Mouse (Mus musculus) kidney, embryonic 15.5 days (tissue): ENCODE measurements around the gene Cd80. TPM values are rescaled to one million over a fixed set of nuclear protein-coding genes. Genes with fewer than 3 reads are reported as not detected.
"Not testable (repeated sequence)": the region's sequence is repeated elsewhere in the genome, so short reads cannot be mapped to it uniquely, and the experiment has no call there.

ENCODE experiments used
- ATAC-seq: fragments of 200-750 bp; cut with Nextera tagmentation; replicated peaks from 2 replicates; pipeline ENCODE4 v1.8.0; 2017; ENCODE audit warnings: moderate TSS enrichment; ENCODE audit not compliant: low FRiP score
- H3K27ac ChIP-seq: fragments of 300-500 bp; sonication (generic); 2 replicates; pipeline ENCODE4 v1.5.1; 2015; ENCODE audit warnings: mild to moderate bottlenecking, inconsistent platforms
- H3K27me3 ChIP-seq: fragments of 300-500 bp; sonication (generic); 2 replicates; pipeline ENCODE4 v1.6.1; 2015; ENCODE audit warnings: inconsistent platforms
- H3K36me3 ChIP-seq: fragments of 300-500 bp; sonication (generic); 2 replicates; pipeline ENCODE4 v1.6.1; 2015; ENCODE audit warnings: inconsistent platforms
- H3K4me1 ChIP-seq: fragments of 300-500 bp; sonication (generic); 2 replicates; pipeline ENCODE4 v1.6.1; 2015; ENCODE audit warnings: inconsistent platforms
- H3K4me2 ChIP-seq: fragments of 300-500 bp; sonication (generic); 2 replicates; pipeline ENCODE4 v1.6.1; 2015; ENCODE audit warnings: moderate library complexity, mild to moderate bottlenecking, inconsistent platforms
- H3K4me3 ChIP-seq: fragments of 300-500 bp; sonication (generic); replicated peaks from 2 replicates; pipeline ENCODE4 v1.5.1; 2015; ENCODE audit warnings: mild to moderate bottlenecking, inconsistent platforms
- H3K9ac ChIP-seq: fragments of 300-500 bp; sonication (generic); 2 replicates; pipeline ENCODE4 v1.6.1; 2015; ENCODE audit warnings: mild to moderate bottlenecking, inconsistent platforms
- H3K9me3 ChIP-seq: fragments of 300-500 bp; sonication (generic); replicated peaks from 2 replicates; pipeline ENCODE4 v1.6.1; 2016; ENCODE audit warnings: inconsistent platforms
- WGBS: fragments of 180-500 bp; shearing (Covaris S2); methylation state at CpG from one replicate; pipeline ENCODE4 v1.1.7; 2015; ENCODE audit warnings: mixed read lengths; 5-methylcytosine and 5-hydroxymethylcytosine counted together
- polyA plus RNA-seq: library from polyadenylated mRNA; unstranded; fragments of >200 nt; fragmentation: Nextera tagmentation; extraction: Ambion mirVana; gene quantifications from 2 replicates; pipeline ENCODE4 v1.2.1, GENCODE M21; 2015

Gene Cd80
- polyA plus RNA-seq, 1 experiment from 2014 or later: 0.29 TPM

- peak overlapping the region; percentile 44 for H3K4me3 ChIP-seq
- peaks cover 14% of the 10 kb centered on the region for H3K4me1 ChIP-seq
- 9% methylated on average over 34 of the region's 34 CpGs for WGBS
- peak overlapping the region; percentile 39 for H3K9ac ChIP-seq
- H3K4me2 ChIP-seq: peak overlapping the region; percentile 77
- H3K27me3 ChIP-seq: peaks cover 8% of the 10 kb centered on the region
- no peaks in the 10 kb centered on the region for H3K36me3 ChIP-seq
- no peaks in the 10 kb centered on the region for H3K9me3 ChIP-seq
- H3K27ac ChIP-seq: peak overlapping the region; percentile 66
- ATAC-seq: peak; percentile 50
These were observed 21.2 kb downstream of the Cd80 start for GRCm38 (mm10) chr16:38476312-38477240.

DNA sequence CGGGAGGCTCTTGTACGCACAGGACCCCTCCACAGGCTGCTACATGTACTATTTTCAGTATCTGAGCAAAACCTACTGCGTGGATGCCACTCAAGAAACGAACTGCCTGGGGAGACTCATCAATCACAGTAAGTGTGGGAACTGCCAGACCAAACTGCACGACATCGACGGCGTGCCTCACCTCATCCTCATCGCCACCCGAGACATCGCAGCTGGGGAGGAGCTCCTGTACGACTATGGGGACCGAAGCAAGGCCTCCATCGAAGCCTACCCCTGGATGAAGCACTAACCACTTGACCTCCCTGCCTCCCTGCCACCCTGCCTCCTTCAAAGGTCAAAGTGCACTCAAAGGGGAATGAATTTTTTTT, 21.9 kb downstream of the Cd80 start:
- H3K9ac ChIP-seq: 0 out of 2 replicates have a peak overlapping the region, but pooled peaks have one; percentile 39
- H3K4me2 ChIP-seq: peak overlapping the region; percentile 77

DNA sequence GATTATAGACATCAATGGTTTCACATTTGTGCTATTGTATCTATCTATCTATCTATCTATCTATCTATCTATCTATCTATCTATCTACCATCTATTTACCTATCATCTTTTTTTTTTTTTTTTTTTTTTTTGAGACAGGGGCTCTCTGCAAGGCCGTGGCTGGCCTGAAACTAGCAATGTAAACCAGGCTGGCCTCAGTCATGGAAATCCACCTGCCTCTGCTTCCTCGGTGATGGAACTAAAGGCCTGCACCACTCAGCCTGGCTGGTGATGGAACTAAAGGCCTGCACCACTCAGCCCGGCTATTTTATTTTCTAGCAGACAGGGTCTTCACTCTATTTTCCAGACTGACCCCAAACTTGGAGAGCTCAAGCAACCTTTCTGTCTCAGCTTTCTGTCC, 22.9 kb downstream of the Cd80 start:
- no peak for ATAC-seq
- 94% methylated on average over 3 of the region's 3 CpGs for WGBS
- H3K4me3 ChIP-seq: no peak overlapping the region
- H3K4me1 ChIP-seq: peaks cover 18% of the 10 kb centered on the region
- H3K27me3 ChIP-seq: peaks cover 25% of the 10 kb centered on the region
- H3K9ac ChIP-seq: no peak overlapping the region
- no peaks in the 10 kb centered on the region for H3K9me3 ChIP-seq
- no peaks in the 10 kb centered on the region for H3K36me3 ChIP-seq
- no peak overlapping the region for H3K27ac ChIP-seq
- H3K4me2 ChIP-seq: no peak overlapping the region

More for the DNA sequence above, 21.9 kb downstream of the Cd80 start:
- H3K36me3 ChIP-seq, H3K27ac ChIP-seq, H3K9me3 ChIP-seq, ATAC-seq: not testable (repeated sequence)
- H3K4me1 ChIP-seq: peaks cover 14% of the 10 kb centered on the region
- 30% methylated on average over 14 of the region's 14 CpGs for WGBS
- H3K4me3 ChIP-seq: peak overlapping the region; percentile 44
- H3K27me3 ChIP-seq: peaks cover 14% of the 10 kb centered on the region

DNA sequence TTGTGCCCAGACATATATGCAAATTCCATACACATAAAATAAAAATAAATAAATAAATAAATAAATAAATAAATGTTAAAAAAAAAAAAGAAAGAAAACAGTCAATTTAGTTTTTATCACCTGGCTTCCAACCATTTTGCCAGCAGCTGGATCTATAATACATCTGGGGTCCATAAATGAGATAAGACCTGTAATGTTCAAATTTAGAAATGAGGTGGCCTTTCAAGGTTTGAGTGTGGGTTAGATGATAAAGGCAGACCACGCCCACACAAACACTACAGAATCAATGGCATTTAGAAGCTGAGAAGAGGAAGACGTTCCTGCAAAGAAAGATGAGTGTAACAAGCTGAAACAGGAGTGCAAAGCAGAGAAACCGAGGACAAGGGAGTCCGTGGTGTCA, 26.0 kb downstream of the Cd80 start:
- H3K9ac ChIP-seq: no peak overlapping the region
- H3K4me3 ChIP-seq: no peak overlapping the region
- H3K9me3 ChIP-seq: no peaks in the 10 kb centered on the region
- WGBS: 79% methylated on average over 4 of the region's 4 CpGs
- H3K36me3 ChIP-seq: no peaks in the 10 kb centered on the region
- no peak overlapping the region for H3K4me2 ChIP-seq
- H3K4me1 ChIP-seq: peaks cover 25% of the 10 kb centered on the region
- H3K27ac ChIP-seq: no peak overlapping the region
- H3K27me3 ChIP-seq: peaks cover 36% of the 10 kb centered on the region
- no peak for ATAC-seq

- ATAC-seq: peak; percentile 22; the same call in 1 of the 2 replicates
- peak overlapping the region; percentile 37 for H3K4me3 ChIP-seq
- peaks cover 14% of the 10 kb centered on the region for H3K4me1 ChIP-seq
- H3K4me2 ChIP-seq: peak overlapping the region; percentile 71
- WGBS: 19% methylated on average over 32 of the region's 32 CpGs
- peaks cover 36% of the 10 kb centered on the region for H3K27me3 ChIP-seq
- no peak overlapping the region for H3K27ac ChIP-seq
- H3K36me3 ChIP-seq: no peaks in the 10 kb centered on the region
- H3K9me3 ChIP-seq: no peaks in the 10 kb centered on the region
- no peak overlapping the region for H3K9ac ChIP-seq
These were observed 27.6 kb downstream of the Cd80 start for GRCm38 (mm10) chr16:38482780-38483562.

DNA sequence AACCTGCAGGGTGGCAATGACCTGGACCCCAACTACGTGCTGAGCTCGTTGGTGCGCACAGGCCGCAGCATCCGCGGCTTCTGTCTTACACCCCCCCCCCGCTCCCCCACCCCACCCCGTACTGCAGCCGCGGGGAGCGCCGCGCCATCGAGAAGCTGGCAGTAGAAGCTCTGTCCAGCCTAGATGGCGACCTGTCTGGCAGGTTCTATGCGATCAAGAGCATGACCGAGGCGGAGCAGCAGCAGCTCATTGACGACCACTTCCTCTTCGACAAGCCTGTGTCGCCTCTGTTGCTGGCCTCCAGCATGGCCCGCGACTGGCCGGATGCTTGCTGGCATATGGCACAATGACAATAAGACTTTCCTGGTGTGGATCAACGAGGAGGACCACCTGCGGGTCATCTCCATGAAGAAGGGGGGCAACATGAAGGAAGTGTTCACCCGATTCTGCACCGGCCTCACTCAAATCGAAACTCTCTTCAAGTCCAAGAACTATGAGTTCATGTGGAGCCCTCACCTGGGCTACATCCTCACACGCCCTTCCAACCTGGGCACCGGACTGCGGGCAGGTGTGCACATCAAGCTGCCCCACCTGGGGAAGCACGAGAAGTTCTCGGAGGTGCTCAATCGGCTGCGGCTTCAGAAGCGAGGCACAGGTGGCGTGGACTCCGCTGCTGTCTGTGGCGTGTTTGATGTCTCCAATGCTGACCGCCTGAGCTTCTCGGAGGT, 28.4 kb downstream of the Cd80 start:
- no peak overlapping the region for H3K27ac ChIP-seq
- no peaks in the 10 kb centered on the region for H3K9me3 ChIP-seq
- H3K36me3 ChIP-seq: no peaks in the 10 kb centered on the region
- peaks cover 36% of the 10 kb centered on the region for H3K27me3 ChIP-seq
- H3K4me3 ChIP-seq: peak overlapping the region; percentile 37
- no peak overlapping the region for H3K9ac ChIP-seq
- WGBS: 28% methylated on average over 42 of the region's 42 CpGs
- peak; percentile 54 for ATAC-seq
- H3K4me2 ChIP-seq: peak overlapping the region; percentile 71
- H3K4me1 ChIP-seq: peaks cover 14% of the 10 kb centered on the region

DNA sequence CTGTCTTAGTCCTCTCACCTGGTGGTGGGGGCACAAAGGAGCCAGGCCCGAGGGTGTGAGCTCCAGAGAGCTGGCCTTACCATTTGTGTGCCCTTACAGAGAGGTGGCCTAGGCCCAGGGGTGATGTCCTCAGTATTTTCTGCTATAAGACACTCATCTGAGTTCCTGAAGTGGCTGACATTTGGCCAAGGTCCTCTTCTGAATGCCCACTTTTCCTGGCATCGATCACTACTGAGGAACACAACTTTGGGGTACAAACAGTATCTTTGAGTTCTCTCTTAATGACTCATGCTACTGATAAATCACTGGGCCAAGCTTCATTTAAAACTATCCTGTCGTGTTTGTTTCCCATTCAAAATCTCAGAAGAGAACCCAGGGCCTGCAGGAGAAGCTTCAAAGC, 37.2 kb downstream of the Cd80 start:
- no peaks in the 10 kb centered on the region for H3K27me3 ChIP-seq
- no peaks in the 10 kb centered on the region for H3K9me3 ChIP-seq
- H3K4me1 ChIP-seq: peaks cover 3% of the 10 kb centered on the region; the same call in 1 of the 2 replicates
- no peak for ATAC-seq
- WGBS: 85% methylated on average over 3 of the region's 3 CpGs
- no peak overlapping the region for H3K4me2 ChIP-seq
- no peak overlapping the region for H3K4me3 ChIP-seq
- H3K36me3 ChIP-seq: peaks cover 11% of the 10 kb centered on the region
- no peak overlapping the region for H3K9ac ChIP-seq
- H3K27ac ChIP-seq: no peak overlapping the region

DNA sequence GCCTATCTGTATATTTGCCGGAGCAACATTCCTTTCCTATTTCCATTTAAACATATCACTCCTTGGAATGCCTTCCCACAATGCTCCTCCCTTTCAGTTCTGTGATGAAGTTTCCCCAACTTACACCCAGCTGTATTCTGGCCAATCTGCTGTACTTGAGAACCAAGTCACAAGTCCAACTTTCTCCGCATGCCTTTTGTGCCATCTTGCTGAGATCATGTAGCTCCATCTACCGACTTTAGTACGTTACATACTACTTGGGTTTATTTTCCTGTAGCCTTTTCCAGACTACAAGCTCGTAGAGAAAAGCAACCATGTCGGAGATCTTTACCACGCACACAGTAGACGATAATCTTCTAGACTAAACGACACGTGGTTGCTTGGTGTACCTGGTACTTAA, 38.5 kb downstream of the Cd80 start:
- WGBS: 86% methylated on average over 10 of the region's 10 CpGs
- no peak overlapping the region for H3K4me3 ChIP-seq
- no peak overlapping the region for H3K27ac ChIP-seq
- H3K4me2 ChIP-seq: no peak overlapping the region
- H3K4me1 ChIP-seq: peaks cover 3% of the 10 kb centered on the region; the same call in 1 of the 2 replicates
- H3K36me3 ChIP-seq: peaks cover 24% of the 10 kb centered on the region
- no peaks in the 10 kb centered on the region for H3K9me3 ChIP-seq
- H3K27me3 ChIP-seq: no peaks in the 10 kb centered on the region
- no peak overlapping the region for H3K9ac ChIP-seq
- ATAC-seq: no peak

DNA sequence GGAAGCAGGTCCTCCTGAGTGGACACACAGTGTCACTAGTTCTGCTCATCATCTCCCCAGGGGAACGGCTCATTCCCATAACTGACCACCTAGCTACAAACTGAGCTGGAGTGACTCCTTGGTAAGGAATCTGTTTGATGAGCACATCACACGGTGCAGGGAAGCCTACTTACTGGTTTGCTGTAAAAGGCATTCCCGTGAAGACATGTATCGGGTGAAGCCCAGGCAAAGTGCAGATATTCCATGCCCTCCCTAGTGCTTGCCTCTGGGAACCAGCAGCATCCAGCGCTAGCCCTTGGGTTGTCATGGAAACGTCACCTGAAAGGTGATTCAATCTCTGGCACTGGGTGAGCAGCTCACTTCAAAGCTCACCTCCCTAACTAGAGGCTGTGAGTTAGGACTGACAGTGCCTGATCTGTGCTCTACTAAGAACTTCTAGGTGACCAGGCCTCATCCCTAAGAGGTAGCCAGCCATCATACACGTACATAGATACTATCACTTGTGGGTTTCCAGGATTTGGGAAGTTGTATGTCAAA, 41.3 kb downstream of the Cd80 start:
- Histone ChIP-seq H3K9me3 (no peaks in the 10 kb centered on the region), H3K4me1 (no peaks in the 10 kb centered on the region), H3K4me3 (no peak overlapping the region), H3K27me3 (no peaks in the 10 kb centered on the region), H3K36me3 (peaks cover 44% of the 10 kb centered on the region), H3K4me2 (no peak overlapping the region), H3K9ac (no peak overlapping the region), H3K27ac (no peak overlapping the region)
- ATAC-seq: peak; percentile 56
- 74% methylated on average over 7 of the region's 7 CpGs for WGBS

- H3K4me2 ChIP-seq: no peak overlapping the region
- 91% methylated on average over 10 of the region's 10 CpGs for WGBS
- peaks cover 78% of the 10 kb centered on the region for H3K36me3 ChIP-seq
- no peaks in the 10 kb centered on the region for H3K27me3 ChIP-seq
- no peak overlapping the region for H3K27ac ChIP-seq
- no peak overlapping the region for H3K4me3 ChIP-seq
- H3K9ac ChIP-seq: no peak overlapping the region
- no peak for ATAC-seq
- no peaks in the 10 kb centered on the region for H3K9me3 ChIP-seq
- no peaks in the 10 kb centered on the region for H3K4me1 ChIP-seq
These were observed 47.1 kb downstream of the Cd80 start for GRCm38 (mm10) chr16:38502469-38502868.

GRCm38 (mm10) chr16:38503528-38503927, 48.2 kb downstream of the Cd80 start:
- H3K4me1 ChIP-seq: no peaks in the 10 kb centered on the region
- no peak overlapping the region for H3K4me2 ChIP-seq
- peaks cover 78% of the 10 kb centered on the region for H3K36me3 ChIP-seq
- H3K9ac ChIP-seq: no peak overlapping the region
- 89% methylated on average over 4 of the region's 4 CpGs for WGBS
- H3K4me3 ChIP-seq: no peak overlapping the region
- H3K27me3 ChIP-seq: no peaks in the 10 kb centered on the region
- H3K9me3 ChIP-seq: no peaks in the 10 kb centered on the region
- no peak for ATAC-seq
- H3K27ac ChIP-seq: no peak overlapping the region
